Mouse (Mus musculus): ENCODE data around the gene Plxnb2. TPM values are rescaled to one million over a fixed set of nuclear protein-coding genes. Genes with fewer than 3 reads are reported as not detected.

The Plxnb2 gene
- 0.86 and 1.1 TPM in 2 replicates for polyA plus RNA-seq (2012)

- TF ChIP-seq GATA1 (IDR thresholded peaks at IDR 0.05; ENCODE audit: low read length) (no peak), TAL1 (IDR thresholded peaks at IDR 0.05; ENCODE audit: low read length) (no peak)
- Histone ChIP-seq H3K9me3 (ENCODE audit: control insufficient read depth, low read length) (peaks cover 8% of the 10 kb centered on the region), H3K36me3 (ENCODE audit: control insufficient read depth) (no peaks in the 10 kb centered on the region; the same call in 1 of the 2 replicates), H3K27me3 (ENCODE audit: control insufficient read depth) (peaks cover 61% of the 10 kb centered on the region), H3K4me1 (ENCODE audit: control insufficient read depth) (peaks cover 34% of the 10 kb centered on the region), H3K4me3 (replicated peaks) (peak within 1 kb of the TSS; percentile 60)
These were observed at the start of gene Plxnb2 for GRCm38 (mm10) chr15:89180571-89181229. Plxnb2 (minus strand) TSS chr15:89180788.

- H3K4me3 ChIP-seq (replicated peaks) = peak overlapping the region; percentile 54
- H3K27me3 ChIP-seq (ENCODE audit: control insufficient read depth) = no peaks in the 10 kb centered on the region
- H3K36me3 ChIP-seq (ENCODE audit: control insufficient read depth) = peaks cover 42% of the 10 kb centered on the region
- H3K4me1 ChIP-seq (ENCODE audit: control insufficient read depth) = peaks cover 56% of the 10 kb centered on the region
- peak; percentile 53; the same call in 2 of the 3 replicates for TF ChIP-seq TAL1 (IDR thresholded peaks at IDR 0.05; ENCODE audit: low read length)
- peak; percentile 49; the same call in 1 of the 2 replicates for TF ChIP-seq GATA1 (IDR thresholded peaks at IDR 0.05; ENCODE audit: low read length)
- peaks cover 4% of the 10 kb centered on the region for H3K9me3 ChIP-seq (ENCODE audit: control insufficient read depth, low read length)
These were observed 35.1 kb upstream of the Plxnb2 start for GRCm38 (mm10) chr15:89215611-89216233.

- Histone ChIP-seq H3K36me3 (ENCODE audit: control insufficient read depth) (peaks cover 39% of the 10 kb centered on the region), H3K4me1 (ENCODE audit: control insufficient read depth) (peaks cover 64% of the 10 kb centered on the region), H3K9me3 (ENCODE audit: control insufficient read depth, low read length) (peaks cover 4% of the 10 kb centered on the region), H3K4me3 (replicated peaks) (peak overlapping the region; percentile 38), H3K27me3 (ENCODE audit: control insufficient read depth) (no peaks in the 10 kb centered on the region)
- TF ChIP-seq GATA1 (IDR thresholded peaks at IDR 0.05; ENCODE audit: low read length) = no peak
- TF ChIP-seq TAL1 (IDR thresholded peaks at IDR 0.05; ENCODE audit: low read length) = no peak
These were observed 34.4 kb upstream of the Plxnb2 start for GRCm38 (mm10) chr15:89214953-89215352.

DNA sequence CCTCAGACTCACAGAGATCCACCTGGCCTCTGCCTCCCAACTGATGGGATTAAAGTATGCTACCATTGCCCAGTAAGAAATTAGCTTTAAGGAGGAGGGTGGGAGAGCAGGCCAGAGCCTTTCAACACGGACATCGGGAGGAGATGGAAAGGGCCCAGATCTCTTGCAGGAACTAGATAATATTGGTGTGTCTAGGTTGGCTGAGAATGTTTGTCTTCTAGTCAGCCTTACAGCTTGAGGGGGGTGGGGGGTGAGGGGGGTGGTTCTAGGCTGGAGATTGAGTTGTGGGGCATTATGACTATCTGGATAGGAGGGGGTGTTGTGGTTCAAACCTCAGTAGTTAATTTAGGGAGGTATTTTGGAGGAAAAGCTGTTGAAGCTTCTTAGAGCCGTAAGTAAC, 32.9 kb upstream of the Plxnb2 start:
- H3K27me3 ChIP-seq (ENCODE audit: control insufficient read depth) = no peaks in the 10 kb centered on the region
- TF ChIP-seq TAL1 (IDR thresholded peaks at IDR 0.05; ENCODE audit: low read length) (no peak), GATA1 (IDR thresholded peaks at IDR 0.05; ENCODE audit: low read length) (no peak)

GRCm38 (mm10) chr15:89212495-89212894, 31.9 kb upstream of the Plxnb2 start:
- peaks cover 4% of the 10 kb centered on the region for H3K9me3 ChIP-seq (ENCODE audit: control insufficient read depth, low read length)
- H3K4me1 ChIP-seq (ENCODE audit: control insufficient read depth) = peaks cover 69% of the 10 kb centered on the region
- H3K36me3 ChIP-seq (ENCODE audit: control insufficient read depth) = peaks cover 33% of the 10 kb centered on the region
- TF ChIP-seq TAL1 (IDR thresholded peaks at IDR 0.05; ENCODE audit: low read length) = no peak
- TF ChIP-seq GATA1 (IDR thresholded peaks at IDR 0.05; ENCODE audit: low read length) = no peak
- peak overlapping the region; percentile 100 for H3K4me3 ChIP-seq (replicated peaks)
- H3K27me3 ChIP-seq (ENCODE audit: control insufficient read depth) = no peaks in the 10 kb centered on the region

More for the DNA sequence above, 32.9 kb upstream of the Plxnb2 start:
- Histone ChIP-seq H3K4me3 (replicated peaks) (peak overlapping the region; percentile 63), H3K36me3 (ENCODE audit: control insufficient read depth) (peaks cover 34% of the 10 kb centered on the region), H3K9me3 (ENCODE audit: control insufficient read depth, low read length) (peaks cover 4% of the 10 kb centered on the region), H3K4me1 (ENCODE audit: control insufficient read depth) (peaks cover 69% of the 10 kb centered on the region)

DNA sequence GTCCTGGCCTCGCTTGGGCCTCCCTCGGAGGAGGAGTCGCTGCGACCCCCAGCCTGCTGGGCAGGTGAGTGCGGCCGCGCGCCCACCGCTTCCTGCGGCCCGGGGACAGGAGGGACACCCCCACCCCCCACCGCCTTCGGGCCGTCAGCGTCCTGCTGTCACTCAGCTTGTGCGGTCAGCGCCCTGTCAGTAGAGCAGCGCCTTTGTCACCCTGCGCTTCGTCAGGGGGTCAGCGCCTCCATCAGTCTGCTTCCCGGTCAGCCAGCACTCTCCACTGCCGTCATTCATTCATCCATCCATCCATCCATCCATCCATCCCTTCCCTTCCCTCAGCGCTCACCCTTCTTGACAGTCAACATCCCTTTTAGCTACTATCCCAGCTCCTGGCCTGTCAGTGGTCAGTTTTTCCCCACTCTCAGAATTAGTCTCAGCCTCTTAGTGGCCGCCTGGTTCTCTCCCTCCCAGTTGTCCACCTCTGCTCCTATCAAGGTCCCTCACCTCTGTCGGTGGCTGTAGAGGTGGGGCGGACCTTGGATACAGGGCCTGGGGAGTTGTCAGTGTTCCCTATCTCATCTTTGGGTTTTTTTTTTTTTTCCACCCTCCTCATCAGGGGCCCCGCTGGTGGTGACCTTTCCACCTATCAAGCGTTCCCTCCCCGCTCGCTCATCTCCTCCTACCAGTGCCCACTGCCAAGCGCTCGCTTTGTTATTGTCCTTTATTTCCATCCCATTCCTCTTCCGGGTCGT, 31.3 kb upstream of the Plxnb2 start:
- TF ChIP-seq GATA1 (IDR thresholded peaks at IDR 0.05; ENCODE audit: low read length) = no peak
- TF ChIP-seq TAL1 (IDR thresholded peaks at IDR 0.05; ENCODE audit: low read length) = no peak
- Histone ChIP-seq H3K36me3 (ENCODE audit: control insufficient read depth) (peaks cover 28% of the 10 kb centered on the region), H3K27me3 (ENCODE audit: control insufficient read depth) (no peaks in the 10 kb centered on the region), H3K4me1 (ENCODE audit: control insufficient read depth) (peaks cover 68% of the 10 kb centered on the region), H3K4me3 (replicated peaks) (peak overlapping the region; percentile 100), H3K9me3 (ENCODE audit: control insufficient read depth, low read length) (peaks cover 4% of the 10 kb centered on the region)

DNA sequence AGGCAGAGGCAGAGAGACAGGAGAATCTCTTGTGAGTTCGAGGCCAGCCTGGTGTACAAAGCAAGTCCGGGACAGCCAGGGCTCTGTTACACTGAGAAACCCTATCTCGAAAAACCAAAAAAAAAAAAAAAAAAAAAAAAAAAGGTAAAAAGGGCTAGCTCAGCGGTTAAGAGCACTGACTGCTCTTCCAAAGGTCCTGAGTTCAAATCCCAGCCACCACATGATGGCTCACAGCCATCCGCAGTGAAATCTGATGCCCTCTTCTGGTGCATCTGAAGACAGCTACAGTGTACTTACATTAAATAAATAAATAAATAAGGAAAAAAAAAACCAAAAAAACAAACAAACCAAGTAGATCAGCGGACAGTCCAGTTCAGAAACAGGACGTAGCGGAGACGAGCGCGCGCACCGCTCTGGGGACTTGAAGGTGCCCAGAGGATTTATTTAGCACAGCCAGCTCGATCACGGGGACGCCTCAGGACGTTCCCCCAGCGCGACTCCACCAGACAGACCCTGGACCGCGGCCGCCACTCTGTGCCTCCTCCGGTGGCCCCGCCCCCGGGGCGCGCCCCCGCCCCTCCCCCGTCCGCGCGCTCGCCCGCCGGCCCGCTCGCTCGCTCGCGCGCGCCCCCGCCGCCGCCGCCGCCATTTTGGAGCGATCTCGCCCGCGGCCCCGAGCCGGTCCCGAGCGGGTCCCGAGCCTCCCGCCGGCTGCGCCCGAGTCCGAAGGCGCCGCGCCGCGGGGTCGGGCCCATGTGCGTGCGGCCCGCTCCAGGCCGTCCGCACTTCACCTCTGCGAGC, 30.5 kb upstream of the Plxnb2 start, which contains the start of gene Ppp6r2:
Gene Ppp6r2 (plus strand): TSS at position 639 of the 801 bp plus-strand sequence.
- Histone ChIP-seq H3K36me3 (ENCODE audit: control insufficient read depth) (peaks cover 21% of the 10 kb centered on the region), H3K9me3 (ENCODE audit: control insufficient read depth, low read length) (no peaks in the 10 kb centered on the region), H3K4me1 (ENCODE audit: control insufficient read depth) (peaks cover 60% of the 10 kb centered on the region), H3K4me3 (replicated peaks) (peak within 1 kb of the TSS; percentile 100), H3K27me3 (ENCODE audit: control insufficient read depth) (no peaks in the 10 kb centered on the region)
- no peak for TF ChIP-seq GATA1 (IDR thresholded peaks at IDR 0.05; ENCODE audit: low read length)
- no peak for TF ChIP-seq TAL1 (IDR thresholded peaks at IDR 0.05; ENCODE audit: low read length)

All from erythroblast, embryonic 14.5 days (primary cell).